Mouse (Mus musculus) embryonic facial prominence, embryonic 14.5 days (tissue): ENCODE measurements around the gene Cd300lg. TPM values are rescaled to one million over a fixed set of nuclear protein-coding genes. Genes with fewer than 3 reads are reported as not detected.

Experiments used
- ATAC-seq: fragments of 200-750 bp; cut with Nextera tagmentation; 2 replicates; pipeline ENCODE4 v1.8.0; 2017; ENCODE audit warnings: low read depth, moderate number of reproducible peaks, moderate TSS enrichment
- DNase-seq: peaks from one replicate; pipeline ENCODE4 v3.0.0-alpha.2; 2015; ENCODE audit warnings: low spot score
- H3K27ac ChIP-seq: fragments of 300-500 bp; sonication (generic); replicated peaks from 2 replicates; pipeline ENCODE4 v1.5.1; 2014; ENCODE audit warnings: low read depth, mild to moderate bottlenecking, low read length, moderate library complexity
- H3K27me3 ChIP-seq: fragments of 300-500 bp; sonication (generic); replicated peaks from 2 replicates; pipeline ENCODE4 v1.6.1; 2014; ENCODE audit warnings: low read length; ENCODE audit not compliant: control insufficient read depth, insufficient read depth
- H3K36me3 ChIP-seq: fragments of 300-500 bp; sonication (generic); 2 replicates; pipeline ENCODE4 v1.6.1; 2014; ENCODE audit warnings: low read length, mixed read lengths; ENCODE audit not compliant: control insufficient read depth, insufficient read depth
- H3K4me1 ChIP-seq: fragments of 300-500 bp; sonication (generic); 2 replicates; pipeline ENCODE4 v1.6.1; 2014; ENCODE audit warnings: antibody characterized with exemption, low read length; ENCODE audit not compliant: control insufficient read depth, insufficient read depth
- H3K4me2 ChIP-seq: fragments of 300-500 bp; sonication (generic); 2 replicates; pipeline ENCODE4 v1.6.1; 2014; ENCODE audit warnings: low read depth, mild to moderate bottlenecking, low read length, moderate library complexity, mixed read lengths
- H3K4me3 ChIP-seq: fragments of 300-500 bp; sonication (generic); 2 replicates; pipeline ENCODE4 v1.5.1; 2014; ENCODE audit warnings: low read depth, mild to moderate bottlenecking, low read length
- H3K9ac ChIP-seq: fragments of 300-500 bp; sonication (generic); 2 replicates; pipeline ENCODE4 v1.6.1; 2014; ENCODE audit warnings: low read depth, mild to moderate bottlenecking, low read length, moderate library complexity, mixed read lengths
- H3K9me3 ChIP-seq: fragments of 300-500 bp; sonication (generic); 2 replicates; pipeline ENCODE4 v1.6.1; 2016; ENCODE audit warnings: low read length; ENCODE audit not compliant: control insufficient read depth
- WGBS: fragments of 180-500 bp; shearing (Covaris S2); extraction: QIAGEN DNeasy Blood & Tissue Kit; methylation state at CpG from one replicate; pipeline ENCODE4 v1.1.7; 2014; 5-methylcytosine and 5-hydroxymethylcytosine counted together
- polyA plus RNA-seq: library from polyadenylated mRNA; unstranded; fragments of >200 nt; fragmentation: Nextera tagmentation; extraction: Ambion mirVana; gene quantifications from 2 replicates; pipeline ENCODE4 v1.2.1, GENCODE M21; 2014

The Cd300lg gene
- polyA plus RNA-seq, 1 experiment from 2014 or later: 0.70 TPM

DNA sequence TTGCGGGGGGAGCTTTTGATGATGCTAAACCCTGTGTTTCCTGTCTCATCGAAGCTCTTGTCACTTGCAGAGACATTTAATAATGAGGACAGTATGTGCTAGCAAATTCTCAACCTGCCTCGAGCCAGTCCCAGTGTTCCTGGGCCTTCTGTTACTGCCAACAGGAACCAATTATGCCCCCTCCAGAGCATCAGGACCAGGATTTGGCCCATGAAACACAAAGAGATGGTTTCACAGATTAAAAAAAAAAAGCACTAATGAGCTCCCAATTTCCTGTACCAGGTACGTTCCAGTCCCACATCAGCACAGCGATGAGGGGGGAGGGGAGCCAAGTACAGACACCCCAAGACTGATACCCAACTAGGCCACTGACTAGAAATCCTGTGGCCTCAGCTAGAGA lies 20.1 kb upstream of the Cd300lg start:
- H3K36me3 ChIP-seq: no peaks in the 10 kb centered on the region
- H3K4me1 ChIP-seq: no peaks in the 10 kb centered on the region
- H3K4me2 ChIP-seq: no peak overlapping the region
- no peak for DNase-seq
- H3K27ac ChIP-seq: no peak overlapping the region
- no peaks in the 10 kb centered on the region for H3K27me3 ChIP-seq
- no peaks in the 10 kb centered on the region for H3K9me3 ChIP-seq
- no peak for ATAC-seq
- 58% methylated on average over 5 of the region's 5 CpGs for WGBS
- H3K9ac ChIP-seq: no peak overlapping the region
- no peak overlapping the region for H3K4me3 ChIP-seq

DNA sequence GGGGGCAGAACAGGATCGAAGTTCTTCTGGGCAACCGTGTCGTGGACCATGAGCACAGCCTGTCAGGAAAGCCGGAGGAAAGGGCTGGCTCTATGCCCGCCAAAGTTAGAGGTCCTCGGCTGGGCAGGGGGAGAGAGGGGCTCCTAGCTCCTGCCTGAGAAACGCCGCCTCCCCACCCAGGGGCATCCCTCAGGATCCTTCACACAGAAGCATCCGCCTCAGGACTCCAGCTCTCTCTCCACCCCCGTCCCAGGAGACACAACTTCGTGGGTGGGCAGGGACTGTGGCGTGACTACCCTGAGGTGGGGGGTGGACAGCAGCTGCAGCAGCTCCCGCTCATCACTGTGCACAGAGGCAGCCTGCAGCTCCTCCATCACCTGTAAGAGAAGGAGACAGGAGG lies 17.9 kb upstream of the Cd300lg start:
- Histone ChIP-seq H3K36me3 (no peaks in the 10 kb centered on the region), H3K9me3 (no peaks in the 10 kb centered on the region), H3K4me1 (0 out of 2 replicates have a peak, but pooled peaks cover 4% of the 10 kb centered on the region), H3K27ac (no peak overlapping the region), H3K4me3 (no peak overlapping the region), H3K4me2 (no peak overlapping the region), H3K27me3 (no peaks in the 10 kb centered on the region), H3K9ac (no peak overlapping the region)
- DNase-seq (no peak), ATAC-seq (no peak)
- WGBS: 79% methylated on average over 12 of the region's 13 CpGs

DNA sequence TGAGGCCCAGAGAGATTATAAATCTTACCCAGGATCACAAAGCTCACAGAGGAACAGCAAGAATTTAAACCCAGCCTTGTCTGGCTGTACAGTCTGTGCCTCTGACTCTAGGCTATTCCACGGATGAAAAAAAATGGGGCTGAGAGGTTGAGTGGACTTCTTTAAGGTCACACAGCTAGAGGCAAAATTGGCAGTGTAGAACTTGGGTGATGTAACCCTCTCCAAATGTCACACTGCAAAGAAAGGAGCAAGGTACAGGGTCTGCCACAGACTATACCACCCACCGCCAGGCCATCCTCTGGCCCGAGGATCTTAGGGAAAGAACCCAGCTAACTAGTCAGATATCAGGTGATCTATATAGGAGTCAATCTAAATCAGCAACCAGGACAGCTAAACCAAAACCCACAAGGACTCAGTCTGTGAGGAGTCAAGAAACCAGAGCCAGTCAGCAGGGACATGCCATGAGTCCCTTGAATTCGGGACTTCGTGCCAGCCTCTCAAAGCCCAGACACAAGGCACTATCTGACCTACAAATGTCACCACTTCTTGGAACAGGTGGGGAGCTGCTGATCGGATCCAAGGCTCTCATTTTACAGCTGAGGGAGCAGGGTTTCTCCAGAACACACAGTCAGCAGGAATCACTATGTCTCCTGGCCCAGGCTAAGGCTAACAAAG lies 17.1 kb upstream of the Cd300lg start:
- DNase-seq: no peak
- Histone ChIP-seq H3K4me3 (no peak overlapping the region), H3K36me3 (no peaks in the 10 kb centered on the region), H3K9me3 (no peaks in the 10 kb centered on the region), H3K9ac (no peak overlapping the region), H3K4me2 (no peak overlapping the region), H3K4me1 (0 out of 2 replicates have a peak, but pooled peaks cover 4% of the 10 kb centered on the region), H3K27me3 (no peaks in the 10 kb centered on the region), H3K27ac (no peak overlapping the region)
- WGBS: 78% methylated on average over 6 of the region's 6 CpGs
- no peak for ATAC-seq

DNA sequence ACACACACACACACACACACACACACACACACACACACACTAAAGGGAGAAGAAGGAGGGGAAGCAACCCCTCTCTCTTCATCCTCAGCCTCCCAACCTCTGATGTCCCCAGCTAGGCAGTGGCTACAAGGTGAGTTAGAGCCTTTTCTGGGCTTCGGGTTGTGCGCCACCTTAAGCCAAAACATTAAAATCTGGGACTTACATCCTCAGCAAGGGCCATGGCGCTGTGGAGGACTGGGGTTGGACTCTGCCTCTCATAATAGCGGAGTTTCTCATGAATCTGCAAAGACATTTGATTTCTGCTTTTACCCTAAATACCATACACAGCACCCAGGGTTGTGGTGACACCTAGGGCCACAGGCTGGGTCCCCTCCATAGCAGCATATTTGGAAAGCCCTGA lies 16.4 kb upstream of the Cd300lg start:
- Histone ChIP-seq H3K4me1 (0 out of 2 replicates have a peak, but pooled peaks cover 4% of the 10 kb centered on the region), H3K9me3 (no peaks in the 10 kb centered on the region), H3K9ac (no peak overlapping the region), H3K27ac (no peak overlapping the region), H3K4me3 (no peak overlapping the region), H3K4me2 (no peak overlapping the region), H3K27me3 (no peaks in the 10 kb centered on the region), H3K36me3 (no peaks in the 10 kb centered on the region)
- no peak for ATAC-seq
- WGBS: 85% methylated on average over 4 of the region's 4 CpGs
- no peak for DNase-seq

DNA sequence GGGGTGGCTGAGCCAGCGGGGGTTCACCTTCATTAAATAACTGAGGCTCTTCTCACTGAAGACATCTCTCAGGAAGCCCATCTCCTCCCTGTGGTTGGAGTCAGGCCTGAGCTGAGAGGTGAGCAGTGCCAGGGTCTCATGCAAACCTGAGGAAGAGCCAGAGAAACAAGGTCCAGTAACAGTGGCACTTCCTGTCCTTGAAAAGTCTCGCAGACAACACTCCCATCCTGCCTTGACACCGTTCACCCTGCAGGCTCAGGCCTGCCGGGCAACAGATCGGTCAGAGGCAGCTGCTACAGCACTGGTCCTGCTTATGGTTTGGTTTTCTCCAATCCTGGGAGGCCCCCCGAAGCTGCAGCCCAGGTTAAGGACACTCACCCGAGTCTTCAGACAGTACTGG lies 16.0 kb upstream of the Cd300lg start:
- Histone ChIP-seq H3K4me2 (peak overlapping the region; percentile 93; the same call in 1 of the 2 replicates), H3K9ac (no peak overlapping the region), H3K4me3 (no peak overlapping the region), H3K27me3 (no peaks in the 10 kb centered on the region), H3K4me1 (0 out of 2 replicates have a peak, but pooled peaks cover 4% of the 10 kb centered on the region), H3K9me3 (no peaks in the 10 kb centered on the region), H3K27ac (no peak overlapping the region), H3K36me3 (no peaks in the 10 kb centered on the region)
- ATAC-seq (no peak), DNase-seq (no peak)
- 40% methylated on average over 5 of the region's 7 CpGs for WGBS

DNA sequence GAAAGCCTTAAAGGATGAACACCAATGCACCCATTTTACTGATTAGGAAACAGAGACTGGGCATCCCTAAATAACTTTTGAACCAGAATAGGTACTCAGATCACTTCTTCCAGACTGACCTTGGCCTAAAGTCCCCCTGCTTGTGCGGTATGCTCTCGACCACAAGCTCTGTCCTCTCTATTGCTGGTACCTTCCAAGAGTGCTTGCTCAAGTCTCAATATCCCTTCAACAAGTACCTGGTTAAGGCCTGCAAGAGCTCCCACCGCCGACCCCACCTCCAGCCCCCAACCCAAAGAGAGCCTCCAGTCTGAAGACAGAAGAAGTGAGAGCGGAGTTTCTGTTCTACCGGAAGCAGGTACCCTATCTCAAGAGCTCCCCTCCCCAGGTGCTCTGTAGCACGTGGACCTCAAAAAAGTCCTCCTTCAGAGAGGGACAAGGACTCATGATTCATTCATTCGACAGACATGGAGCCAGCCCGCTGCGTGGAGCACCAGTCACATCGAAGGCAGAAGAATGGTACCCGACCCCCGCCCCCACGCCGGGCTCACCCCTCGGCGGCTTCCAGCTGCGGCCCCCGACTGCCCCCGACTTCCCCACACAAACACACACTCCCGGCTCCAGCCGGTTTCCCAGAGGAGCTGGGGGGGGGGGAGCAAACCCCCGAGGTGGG lies 15.2 kb upstream of the Cd300lg start:
- Histone ChIP-seq H3K9ac (peak overlapping the region; percentile 67), H3K9me3 (no peaks in the 10 kb centered on the region), H3K4me1 (0 out of 2 replicates have a peak, but pooled peaks cover 4% of the 10 kb centered on the region), H3K36me3 (no peaks in the 10 kb centered on the region), H3K27me3 (no peaks in the 10 kb centered on the region), H3K27ac (no peak overlapping the region; the same call in 1 of the 2 replicates), H3K4me3 (peak overlapping the region; percentile 68), H3K4me2 (peak overlapping the region; percentile 93)
- 0 out of 2 replicates have a peak, but pooled peaks have one; percentile 0 for ATAC-seq
- 5% methylated on average over 15 of the region's 23 CpGs for WGBS
- DNase-seq: peak; percentile 19

DNA sequence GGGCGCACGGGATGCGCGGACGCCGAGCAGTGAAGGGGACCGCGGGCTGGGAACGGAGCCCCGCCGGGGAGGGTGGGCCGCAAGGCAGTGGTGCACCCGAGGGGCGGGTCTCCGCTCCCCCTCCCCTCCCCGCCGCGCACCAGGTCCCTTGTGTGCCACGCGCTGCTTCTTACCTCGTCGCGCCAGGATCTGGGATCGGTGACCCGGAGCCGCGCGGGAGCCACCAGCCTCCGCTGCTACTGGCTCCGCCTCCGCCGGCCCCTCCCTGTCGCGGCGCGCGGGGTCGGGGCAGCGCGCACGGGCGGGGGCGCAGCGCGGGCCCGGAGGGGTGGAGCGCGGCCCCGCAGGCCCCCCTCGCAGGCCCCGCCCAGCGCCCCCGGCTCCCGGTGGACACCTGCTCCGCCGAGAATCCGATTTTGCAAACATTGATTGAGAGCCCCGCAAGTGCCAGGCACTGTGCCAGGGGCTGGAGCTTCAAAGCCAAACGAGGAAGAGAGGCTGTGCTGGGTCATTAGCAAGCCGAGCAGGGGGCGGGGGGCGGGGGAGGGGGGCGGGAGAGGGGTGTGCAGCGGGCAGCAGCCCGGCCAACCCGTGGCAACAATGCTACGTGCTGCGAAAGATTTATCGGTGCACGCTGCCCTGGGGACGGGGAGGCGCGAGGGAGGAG lies 14.5 kb upstream of the Cd300lg start:
- Histone ChIP-seq H3K4me3 (peak overlapping the region; percentile 68), H3K4me2 (peak overlapping the region; percentile 93), H3K36me3 (no peaks in the 10 kb centered on the region), H3K27ac (peak overlapping the region; percentile 58; the same call in 1 of the 2 replicates), H3K9me3 (no peaks in the 10 kb centered on the region), H3K9ac (peak overlapping the region; percentile 67), H3K4me1 (0 out of 2 replicates have a peak, but pooled peaks cover 4% of the 10 kb centered on the region), H3K27me3 (no peaks in the 10 kb centered on the region)
- 1% methylated on average over 25 of the region's 73 CpGs for WGBS
- ATAC-seq: peak; percentile 90
- DNase-seq: peak; percentile 89

DNA sequence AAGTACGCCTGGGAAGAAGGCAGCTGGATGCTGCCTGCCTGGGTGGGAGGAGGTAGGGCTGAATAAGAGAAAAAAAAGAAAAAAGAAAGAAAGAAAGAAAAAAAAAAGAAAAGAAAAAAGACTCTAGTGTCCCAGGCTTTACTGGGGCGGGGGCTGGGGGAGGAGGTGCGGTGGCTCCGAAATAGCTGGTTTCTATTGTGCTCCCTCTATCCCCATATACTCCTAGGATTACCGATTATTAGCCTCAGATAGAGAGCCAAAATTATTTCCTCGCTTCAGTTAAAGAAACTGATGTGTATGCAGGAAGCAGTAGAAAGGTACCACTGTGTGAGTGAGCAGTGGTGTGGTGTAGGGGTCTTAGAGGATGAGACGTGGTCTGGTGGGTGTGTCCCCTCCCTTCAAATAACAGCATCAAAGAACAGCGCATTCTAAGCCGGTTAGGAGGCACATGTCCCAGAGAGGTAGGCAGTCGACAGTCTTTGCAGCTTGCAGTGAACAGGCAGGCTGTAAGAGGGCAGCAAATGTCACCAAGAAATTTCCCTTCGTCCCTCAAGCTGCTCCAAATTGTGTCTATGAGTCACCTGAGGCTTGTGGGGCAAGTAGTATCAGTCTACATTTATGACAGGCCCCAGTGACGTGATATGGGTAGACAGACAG lies 13.8 kb upstream of the Cd300lg start:
- Histone ChIP-seq H3K27ac (peak overlapping the region; percentile 58; the same call in 1 of the 2 replicates), H3K4me3 (peak overlapping the region; percentile 68), H3K36me3 (no peaks in the 10 kb centered on the region), H3K4me1 (0 out of 2 replicates have a peak, but pooled peaks cover 4% of the 10 kb centered on the region), H3K27me3 (no peaks in the 10 kb centered on the region), H3K9me3 (no peaks in the 10 kb centered on the region), H3K9ac (no peak overlapping the region; the same call in 1 of the 2 replicates), H3K4me2 (peak overlapping the region; percentile 93)
- 9% methylated on average over 12 of the region's 12 CpGs for WGBS
- DNase-seq (peak; percentile 18), ATAC-seq (no peak)
